9 mouse cellular contexts compared by ENCODE assay signal in the genomic region with DNA sequence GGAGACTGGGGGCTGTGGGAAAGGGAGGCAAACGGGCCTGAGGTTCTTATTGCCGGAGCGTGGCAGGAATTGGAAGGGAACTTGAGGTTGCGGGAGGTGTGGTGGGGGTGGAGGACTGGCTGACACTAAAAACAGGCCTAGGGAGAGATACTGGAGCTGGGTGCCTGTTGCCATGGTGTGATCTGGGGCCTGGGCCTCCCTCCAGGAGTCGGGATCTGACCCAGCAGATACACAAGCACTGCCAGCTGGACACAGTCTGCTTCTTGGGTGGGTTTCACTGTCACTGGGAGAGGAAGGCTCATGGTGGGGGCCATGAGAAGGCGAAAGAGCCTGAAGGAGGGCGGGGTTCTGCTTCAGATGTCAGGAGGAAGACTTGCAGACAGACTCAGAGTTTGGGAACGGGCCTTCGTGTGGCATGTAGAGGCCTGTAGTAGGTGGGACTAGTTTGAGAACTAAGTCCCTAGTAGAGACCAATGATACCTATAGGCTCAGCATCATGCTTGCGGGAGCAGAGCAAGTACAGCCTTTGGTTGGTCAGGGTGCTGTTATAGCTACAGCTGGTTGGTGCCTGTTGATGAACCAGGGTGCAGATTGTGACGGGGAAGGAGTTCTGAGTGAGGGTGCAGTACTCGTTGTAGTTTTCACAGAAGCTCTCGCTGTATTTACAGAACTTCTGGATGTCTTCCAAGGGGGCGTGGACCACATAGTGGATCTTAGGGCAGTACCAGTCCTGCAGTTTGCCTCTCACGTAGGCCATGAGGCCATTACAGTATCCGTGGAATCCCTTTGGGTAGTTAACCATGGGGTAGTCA. TPM values are rescaled to one million over a fixed set of nuclear protein-coding genes. Genes with fewer than 3 reads are reported as not detected.
A peak's percentile ranks its signal among the peaks of the same experiment; 100 is the strongest.
DNase-seq lines count a peak whose midpoint lies in the region; ATAC-seq lines count a peak whose summit lies in the region.
"Had no signal": no experiment of that assay in that cellular context is flagged by ENCODE, and none has a peak within 500 bp of the region (broad histone marks: within the 10 kb centered on the region; RNA-seq: fewer than 3 reads in every experiment).

No protein-coding gene starts in this region.

- ATAC-seq in hindbrain, embryonic 14.5 days (ENCODE audit: low FRiP score), result peak; percentile 64; the same call in 1 of the 2 replicates
- no peak for ATAC-seq in hindbrain, embryonic 12.5 days (ENCODE audit: low FRiP score)

- intact Hi-C loops in left cerebral cortex, postnatal 10 days (cut with DNase I), result no loop called here

- H3K27ac ChIP-seq in hindbrain, embryonic 14.5 days, result no peak overlapping the region
- H3K27ac ChIP-seq in hindbrain, embryonic 12.5 days, result no peak overlapping the region
- peak overlapping the region; percentile 64; the same call in 1 of the 2 replicates for H3K27ac ChIP-seq in heart, embryonic 10.5 days

- H3K4me2 ChIP-seq in hindbrain, embryonic 14.5 days (replicated peaks), result no peak overlapping the region
- no peak overlapping the region for H3K4me2 ChIP-seq in hindbrain, embryonic 12.5 days (replicated peaks)

- H3K27me3 ChIP-seq in hindbrain, embryonic 14.5 days (ENCODE audit: control insufficient read depth, insufficient read depth, low read length), result no peaks in the 10 kb centered on the region
- no peaks in the 10 kb centered on the region for H3K27me3 ChIP-seq in hindbrain, embryonic 12.5 days
- no peaks in the 10 kb centered on the region for H3K27me3 ChIP-seq in heart, embryonic 10.5 days (ENCODE audit: insufficient read depth, poor library complexity, severe bottlenecking)

- H3K9ac ChIP-seq in hindbrain, embryonic 14.5 days, result no peak overlapping the region
- H3K9ac ChIP-seq in hindbrain, embryonic 12.5 days, result no peak overlapping the region

- H3K9me3 ChIP-seq in hindbrain, embryonic 14.5 days (ENCODE audit: control insufficient read depth, low read length), result no peaks in the 10 kb centered on the region
- H3K9me3 ChIP-seq in hindbrain, embryonic 12.5 days (replicated peaks), result no peaks in the 10 kb centered on the region
- H3K9me3 ChIP-seq in heart, embryonic 10.5 days, result no peaks in the 10 kb centered on the region

- 77% methylated on average over 16 of the region's 16 CpGs for WGBS in hindbrain, embryonic 14.5 days
- 89% methylated on average over 16 of the region's 16 CpGs for WGBS in hindbrain, embryonic 12.5 days
- WGBS in heart, embryonic 10.5 days, result 72% methylated on average over 16 of the region's 16 CpGs

- H3K4me3 ChIP-seq in hindbrain, embryonic 14.5 days (replicated peaks; ENCODE audit: low read length), result no peak overlapping the region
- no peak overlapping the region for H3K4me3 ChIP-seq in hindbrain, embryonic 12.5 days
- H3K4me3 ChIP-seq in heart, embryonic 10.5 days, result no peak overlapping the region

- no peaks in the 10 kb centered on the region for H3K36me3 ChIP-seq in hindbrain, embryonic 14.5 days (replicated peaks; ENCODE audit: control insufficient read depth, insufficient read depth)
- no peaks in the 10 kb centered on the region for H3K36me3 ChIP-seq in hindbrain, embryonic 12.5 days
- H3K36me3 ChIP-seq in heart, embryonic 10.5 days, result no peaks in the 10 kb centered on the region

- DNase-seq in hindbrain, embryonic 14.5 days (ENCODE audit: low spot score), result no peak
- peak; percentile 36 to 50 for DNase-seq in cerebellum, postnatal 4 days (ENCODE audit: low spot score in 2 of 2)
- DNase-seq in heart, embryonic 10.5 days (ENCODE audit: low spot score), result no peak
- peak; percentile 56 to 68 for DNase-seq in left cerebral cortex, postnatal 10 days (ENCODE audit: extremely low spot score in 1 of 2, low spot score in 2 of 2)
- DNase-seq in right cerebral cortex, postnatal 10 days (ENCODE audit: low spot score in 2 of 2), result peak; percentile 77 to 87
- no peak for DNase-seq in retina, postnatal 1 day
- no peak for DNase-seq in thymus, postnatal 10 days (ENCODE audit: low spot score in 2 of 2)

- no peaks in the 10 kb centered on the region for H3K4me1 ChIP-seq in hindbrain, embryonic 14.5 days (replicated peaks; ENCODE audit: control insufficient read depth, insufficient read depth, low read length)
- no peaks in the 10 kb centered on the region for H3K4me1 ChIP-seq in hindbrain, embryonic 12.5 days
- H3K4me1 ChIP-seq in heart, embryonic 10.5 days, result peaks cover 32% of the 10 kb centered on the region

RNA-seq across cellular contexts. Expression of a gene that starts 0.6 kb away (rescaled TPM):
- not detected in 2 replicates for polyA plus RNA-seq in hindbrain, embryonic 14.5 days (2014; fragmentation: Nextera tagmentation; extraction: Ambion mirVana)
- polyA plus RNA-seq in hindbrain, embryonic 12.5 days (2016; fragmentation: Nextera tagmentation; extraction: Ambion mirVana), result not detected in 2 replicates
- not detected in 2 replicates for polyA plus RNA-seq in heart, embryonic 10.5 days (2016; fragmentation: Nextera tagmentation; extraction: Ambion mirVana)
- not detected for total RNA-seq in left cerebral cortex, postnatal 10 days (2021)
- polyA plus RNA-seq: limb, embryonic 11.5 days had no signal

RNA-seq across cellular contexts. Expression of a gene that starts 3.7 kb away (rescaled TPM):
- not detected in 2 replicates for polyA plus RNA-seq in hindbrain, embryonic 14.5 days (2014; fragmentation: Nextera tagmentation; extraction: Ambion mirVana)
- not detected in 2 replicates for polyA plus RNA-seq in hindbrain, embryonic 12.5 days (2016; fragmentation: Nextera tagmentation; extraction: Ambion mirVana)
- not detected in 2 replicates for polyA plus RNA-seq in heart, embryonic 10.5 days (2016; fragmentation: Nextera tagmentation; extraction: Ambion mirVana)
- total RNA-seq in left cerebral cortex, postnatal 10 days (2021), result not detected
- polyA plus RNA-seq: limb, embryonic 11.5 days had no signal

RNA-seq across cellular contexts. Expression of a gene that starts 8.0 kb away (rescaled TPM):
- polyA plus RNA-seq in hindbrain, embryonic 14.5 days (2014; fragmentation: Nextera tagmentation; extraction: Ambion mirVana), result 165 and 190 TPM in 2 replicates
- 34.2 and 39.1 TPM in 2 replicates for polyA plus RNA-seq in hindbrain, embryonic 12.5 days (2016; fragmentation: Nextera tagmentation; extraction: Ambion mirVana)
- 92.7 and 155 TPM in 2 replicates for polyA plus RNA-seq in heart, embryonic 10.5 days (2016; fragmentation: Nextera tagmentation; extraction: Ambion mirVana)
- 100 to 1,000 TPM; 337 to 367 TPM for total RNA-seq in left cerebral cortex, postnatal 10 days (2021)

RNA-seq across cellular contexts. Expression of a gene that starts 29.3 kb away (rescaled TPM):
- 0.95 and 1.5 TPM in 2 replicates for polyA plus RNA-seq in hindbrain, embryonic 14.5 days (2014; fragmentation: Nextera tagmentation; extraction: Ambion mirVana)
- polyA plus RNA-seq in hindbrain, embryonic 12.5 days (2016; fragmentation: Nextera tagmentation; extraction: Ambion mirVana), result 0.89 and 1.4 TPM in 2 replicates
- 0.53 and 0.63 TPM in 2 replicates for polyA plus RNA-seq in heart, embryonic 10.5 days (2016; fragmentation: Nextera tagmentation; extraction: Ambion mirVana)
- 1 to 10 TPM; 3.6 to 4.5 TPM for total RNA-seq in left cerebral cortex, postnatal 10 days (2021)

RNA-seq across cellular contexts. Expression of a gene that starts 37.3 kb away (rescaled TPM):
- 76.0 and 87.5 TPM in 2 replicates for polyA plus RNA-seq in hindbrain, embryonic 14.5 days (2014; fragmentation: Nextera tagmentation; extraction: Ambion mirVana)
- 61.8 and 62.9 TPM in 2 replicates for polyA plus RNA-seq in hindbrain, embryonic 12.5 days (2016; fragmentation: Nextera tagmentation; extraction: Ambion mirVana)
- polyA plus RNA-seq in heart, embryonic 10.5 days (2016; fragmentation: Nextera tagmentation; extraction: Ambion mirVana), result 40.0 and 45.1 TPM in 2 replicates
- total RNA-seq in left cerebral cortex, postnatal 10 days (2021), result 10 to 100 TPM; 35.5 to 42.4 TPM

Comparison
In these comparisons a context has a peak if more than half of its experiments do, and no peak if none do; other contexts are left out.
1. DNase-seq: peak in cerebellum, postnatal 4 days (2 of 2), left cerebral cortex, postnatal 10 days (2 of 2) and right cerebral cortex, postnatal 10 days (2 of 2); none in hindbrain, embryonic 14.5 days (single experiment), heart, embryonic 10.5 days (single experiment), retina, postnatal 1 day (single experiment) and thymus, postnatal 10 days (0 of 2).